Mouse (Mus musculus): ENCODE data around the gene Vwf.
A peak's percentile ranks its signal among the peaks of the same experiment; 100 is the strongest.

The Vwf gene

GRCm38 (mm10) chr6:125540826-125541225 lies 5.7 kb upstream of the Vwf start:
- ATAC-seq (ENCODE audit: insufficient number of reproducible peaks, low FRiP score, low TSS enrichment), result no peak

DNA sequence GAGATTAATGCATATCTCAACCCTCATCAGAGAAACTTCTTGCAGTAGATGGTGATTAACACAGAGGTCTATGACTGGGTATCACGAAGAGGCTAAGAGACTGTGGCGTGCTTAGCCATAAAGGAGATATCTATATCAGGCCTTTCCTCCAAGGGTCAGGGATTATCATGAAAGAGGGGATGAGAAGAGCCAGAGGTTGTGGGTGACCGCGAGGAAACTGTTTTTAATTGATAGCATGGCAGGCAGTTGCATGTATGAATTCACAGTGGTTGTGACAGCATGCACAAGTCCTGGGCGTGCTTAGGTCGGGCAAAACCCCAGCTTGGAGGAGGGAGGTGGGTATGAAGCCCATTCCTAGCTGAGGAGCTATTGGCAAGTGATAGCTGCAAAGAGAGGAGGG lies 5.3 kb upstream of the Vwf start:
- ATAC-seq (ENCODE audit: insufficient number of reproducible peaks, low FRiP score, low TSS enrichment), result no peak

GRCm38 (mm10) chr6:125548406-125548805 lies 1.8 kb downstream of the Vwf start:
- ATAC-seq (ENCODE audit: insufficient number of reproducible peaks, low FRiP score, low TSS enrichment), result no peak

GRCm38 (mm10) chr6:125550172-125550571 lies 3.6 kb downstream of the Vwf start:
- no peak for ATAC-seq (ENCODE audit: insufficient number of reproducible peaks, low FRiP score, low TSS enrichment)

DNA sequence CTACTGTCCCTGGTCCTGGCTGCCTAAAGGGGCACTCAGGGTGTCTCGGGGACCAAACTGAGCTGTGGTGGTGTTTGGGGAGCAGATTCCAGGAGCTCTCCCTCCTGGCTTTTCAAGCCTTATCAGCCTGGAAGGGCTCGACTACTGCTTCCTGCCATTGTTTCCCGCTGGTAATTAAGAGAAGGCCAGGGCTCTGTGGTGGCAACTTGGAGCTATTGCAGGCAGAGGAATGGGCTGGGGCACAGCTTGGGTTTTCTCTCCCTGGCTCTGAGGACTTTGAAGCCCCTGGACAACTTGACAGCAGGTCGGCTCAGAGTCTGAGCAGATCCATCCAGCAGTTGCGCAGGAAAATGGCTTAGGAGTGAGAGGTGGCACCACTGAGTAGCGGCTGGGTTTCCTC lies 6.2 kb downstream of the Vwf start:
- ATAC-seq (ENCODE audit: insufficient number of reproducible peaks, low FRiP score, low TSS enrichment), result no peak

DNA sequence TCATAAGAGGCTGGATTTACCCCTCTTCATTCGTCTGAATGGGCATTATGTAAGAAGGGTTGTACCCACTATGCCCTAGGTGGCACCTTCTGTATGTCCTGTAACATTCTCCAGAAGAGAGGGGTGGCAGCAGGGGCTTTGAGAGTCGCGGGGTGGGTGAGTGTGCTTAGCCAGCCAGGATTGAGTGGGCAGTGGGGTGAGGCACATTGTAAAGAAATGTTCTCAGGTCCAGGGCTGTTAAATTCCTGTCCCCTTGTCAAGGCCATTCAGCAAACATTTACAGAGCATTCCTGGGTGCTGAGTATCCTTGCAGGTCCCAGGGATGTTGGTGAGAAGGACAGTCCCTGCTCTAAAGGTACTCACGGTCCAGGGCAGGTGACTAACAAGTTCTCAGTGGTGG lies 7.0 kb downstream of the Vwf start:
- no peak for ATAC-seq (ENCODE audit: insufficient number of reproducible peaks, low FRiP score, low TSS enrichment)

GRCm38 (mm10) chr6:125558831-125559230 lies 12.3 kb downstream of the Vwf start:
- no peak for ATAC-seq (ENCODE audit: insufficient number of reproducible peaks, low FRiP score, low TSS enrichment)

GRCm38 (mm10) chr6:125561031-125561430 lies 14.5 kb downstream of the Vwf start:
- no peak for ATAC-seq (ENCODE audit: insufficient number of reproducible peaks, low FRiP score, low TSS enrichment)

DNA sequence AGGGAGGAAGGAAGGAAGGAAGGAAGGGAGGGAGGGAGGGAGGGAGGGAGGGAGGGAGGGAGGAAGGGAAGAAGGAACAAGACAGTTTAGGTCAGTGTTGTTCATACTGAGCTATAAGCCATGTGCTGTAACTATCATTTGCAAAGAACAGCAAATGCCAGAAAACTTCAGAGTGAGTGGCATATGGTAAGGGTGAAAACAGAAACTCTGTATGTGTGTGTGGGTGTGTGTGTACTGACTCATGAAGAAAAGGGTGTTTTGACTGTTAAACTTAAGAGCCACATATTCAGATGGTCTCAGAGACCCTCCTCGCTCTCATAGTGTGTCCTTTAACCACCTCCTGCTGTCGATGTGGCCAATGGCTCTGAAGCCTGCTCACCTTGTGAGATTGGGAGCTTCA lies 14.9 kb downstream of the Vwf start:
- no peak for ATAC-seq (ENCODE audit: insufficient number of reproducible peaks, low FRiP score, low TSS enrichment)

DNA sequence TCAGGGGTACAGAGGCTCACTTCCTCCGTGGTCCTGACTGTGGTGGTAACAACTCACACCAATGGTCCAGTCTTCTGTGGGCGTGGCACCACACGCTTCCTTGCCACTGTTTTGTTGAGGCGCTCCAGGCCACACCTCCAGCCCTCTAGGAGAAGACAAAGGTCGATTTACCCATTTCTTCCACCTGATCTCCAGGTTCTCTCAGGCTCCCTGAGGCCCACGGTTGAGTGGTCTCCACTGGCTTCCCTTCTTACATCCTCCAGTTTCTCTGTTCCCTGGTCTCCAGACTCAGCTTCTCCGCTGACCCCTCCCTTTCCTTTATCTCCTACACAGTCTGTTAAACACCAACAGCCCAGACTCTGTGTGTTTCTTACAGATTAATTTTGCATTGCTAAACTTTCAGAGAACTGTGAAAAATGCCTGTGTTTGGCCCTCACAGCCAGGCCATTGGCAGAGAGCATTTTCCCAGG lies 18.3 kb downstream of the Vwf start:
- ATAC-seq (ENCODE audit: insufficient number of reproducible peaks, low FRiP score, low TSS enrichment), result no peak

DNA sequence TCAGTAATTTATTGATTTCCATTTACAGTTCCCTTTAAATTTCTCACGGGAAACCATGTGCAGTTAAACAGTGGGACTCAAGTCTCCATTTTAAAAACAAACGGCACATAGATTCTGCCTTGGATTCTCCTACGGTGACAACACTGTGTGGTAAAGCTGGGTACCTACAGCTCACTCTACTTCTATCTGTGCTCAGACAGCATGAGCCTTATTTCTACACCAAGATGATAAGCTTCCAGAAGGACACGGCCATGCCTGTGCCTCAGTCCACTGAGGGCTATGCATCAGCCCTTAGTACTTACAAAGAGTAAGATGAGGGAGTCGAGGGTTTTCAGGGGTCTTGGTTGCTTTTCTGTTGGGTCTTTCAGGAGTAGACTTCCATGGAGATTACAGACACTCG lies 18.8 kb downstream of the Vwf start:
- ATAC-seq (ENCODE audit: insufficient number of reproducible peaks, low FRiP score, low TSS enrichment), result no peak

- ATAC-seq (ENCODE audit: insufficient number of reproducible peaks, low FRiP score, low TSS enrichment), result no peak
Measured at GRCm38 (mm10) chr6:125566656-125567055, 20.1 kb downstream of the Vwf start.

DNA sequence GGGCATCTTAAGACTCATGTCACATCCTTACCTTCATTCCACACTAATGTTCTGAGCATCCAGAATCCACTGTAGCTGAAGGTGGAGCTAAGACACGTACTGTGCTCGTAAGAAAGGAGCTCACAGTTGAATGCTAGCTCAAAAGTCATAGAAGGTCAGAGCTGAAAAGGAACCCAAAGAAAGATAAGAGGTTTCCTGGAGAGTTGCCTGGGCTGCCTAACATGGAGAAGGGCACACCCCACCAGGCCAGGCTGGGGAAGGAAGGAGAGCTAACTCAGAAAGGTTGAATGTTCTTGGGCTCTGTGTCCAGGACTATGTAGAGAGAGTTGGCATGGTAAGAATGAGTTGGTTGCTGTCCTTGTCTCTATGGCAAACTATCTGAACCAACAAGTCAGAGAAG lies 21.8 kb downstream of the Vwf start:
- ATAC-seq (ENCODE audit: insufficient number of reproducible peaks, low FRiP score, low TSS enrichment), result no peak

- no peak for ATAC-seq (ENCODE audit: insufficient number of reproducible peaks, low FRiP score, low TSS enrichment)
Measured at GRCm38 (mm10) chr6:125572291-125573188, 26.0 kb downstream of the Vwf start.

DNA sequence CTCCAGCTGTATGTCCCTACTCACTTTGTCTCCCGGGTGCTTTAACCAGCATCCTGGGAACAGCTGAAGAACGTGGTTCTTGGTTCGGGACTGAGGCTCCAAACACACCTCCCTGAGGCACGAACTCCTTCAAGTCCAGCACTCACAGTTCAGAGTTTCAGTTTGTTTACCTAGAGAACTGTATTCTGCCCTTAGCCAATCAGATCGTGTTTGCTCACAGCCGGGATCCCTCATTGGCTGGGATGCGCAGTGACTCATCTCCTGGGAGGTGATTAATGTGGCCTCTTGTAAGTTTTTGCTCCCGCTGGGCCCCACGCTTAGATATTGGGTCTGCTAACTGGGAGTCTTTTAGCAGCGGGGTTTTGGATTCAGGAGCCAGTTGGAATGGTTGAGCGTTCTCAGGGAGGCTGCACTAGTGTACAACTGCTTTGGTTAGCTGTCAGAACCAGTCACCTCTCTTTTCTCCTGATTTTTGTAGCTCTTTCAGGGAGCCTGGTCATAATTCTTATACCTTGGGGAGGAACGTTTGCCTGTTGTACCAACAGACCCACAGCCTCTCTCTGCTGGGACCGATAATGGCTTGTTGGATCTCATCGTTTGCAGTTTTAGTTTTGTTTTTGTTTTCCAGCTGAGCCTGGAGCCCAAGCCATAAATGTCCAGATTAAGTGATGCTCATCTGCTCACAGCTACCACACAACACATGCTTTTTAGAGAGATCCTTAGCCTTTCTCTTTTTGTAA lies 26.8 kb downstream of the Vwf start:
- ATAC-seq (ENCODE audit: insufficient number of reproducible peaks, low FRiP score, low TSS enrichment), result no peak

GRCm38 (mm10) chr6:125575080-125575479 lies 28.5 kb downstream of the Vwf start:
- ATAC-seq (ENCODE audit: insufficient number of reproducible peaks, low FRiP score, low TSS enrichment), result no peak

- no peak for ATAC-seq (ENCODE audit: insufficient number of reproducible peaks, low FRiP score, low TSS enrichment)
Measured at GRCm38 (mm10) chr6:125577301-125577700, 30.7 kb downstream of the Vwf start.

DNA sequence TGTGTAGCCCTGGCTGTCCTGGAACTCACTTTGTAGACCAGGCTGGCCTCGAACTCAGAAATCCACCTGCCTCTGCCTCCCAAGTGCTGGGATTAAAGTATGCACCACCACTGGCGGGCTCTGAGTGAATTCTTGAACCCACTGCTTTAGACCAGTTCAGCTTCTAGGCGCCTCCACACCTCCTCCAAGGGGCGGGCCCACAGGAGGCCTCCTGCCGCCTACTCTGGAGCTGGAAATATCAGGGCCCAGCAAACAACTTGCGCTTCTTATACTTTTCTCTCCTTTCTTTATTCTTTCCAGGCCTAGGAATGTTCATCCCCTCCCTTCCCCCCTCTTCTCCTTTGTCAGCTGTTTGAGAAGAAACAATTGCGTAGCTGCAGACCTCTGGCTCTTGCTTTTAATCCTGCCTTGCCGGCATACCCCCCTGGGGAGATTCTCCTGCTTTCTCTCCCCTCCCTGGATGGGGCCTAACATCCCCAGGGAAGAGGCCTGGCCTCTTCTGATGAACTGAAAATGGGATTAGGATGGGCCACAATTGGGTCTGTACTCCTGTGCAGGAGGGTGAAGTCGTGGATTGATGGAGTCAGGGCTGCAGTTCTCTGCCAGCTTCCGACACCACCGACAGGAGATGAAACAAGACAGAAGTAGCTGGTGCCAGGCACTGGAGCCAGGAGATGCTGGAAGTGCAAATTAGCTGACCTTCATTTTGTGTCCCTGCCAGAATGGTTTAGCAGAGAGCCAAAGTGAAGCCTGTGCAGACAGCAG lies 31.5 kb downstream of the Vwf start:
- peak; percentile 90 for ATAC-seq (ENCODE audit: insufficient number of reproducible peaks, low FRiP score, low TSS enrichment)

DNA sequence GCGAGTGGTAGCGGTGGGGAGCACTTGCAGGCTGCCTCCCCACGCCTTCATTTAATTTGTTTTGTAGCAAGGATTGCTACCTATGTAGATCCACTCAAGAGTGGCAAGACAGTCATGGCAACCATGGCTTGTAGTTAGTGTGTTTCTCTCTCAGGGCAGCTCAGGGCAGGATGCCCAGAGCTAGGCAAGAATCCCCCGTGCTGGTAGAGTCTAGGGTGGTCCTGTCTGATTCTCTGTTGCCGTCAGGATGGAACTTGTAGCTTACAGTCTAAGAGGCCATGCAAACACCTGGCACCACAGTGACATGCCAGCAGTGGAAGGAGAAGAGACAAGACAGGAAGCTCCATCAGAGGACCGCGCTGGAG lies 32.1 kb downstream of the Vwf start:
- ATAC-seq (ENCODE audit: insufficient number of reproducible peaks, low FRiP score, low TSS enrichment), result no peak

GRCm38 (mm10) chr6:125579864-125580263 lies 33.3 kb downstream of the Vwf start:
- ATAC-seq (ENCODE audit: insufficient number of reproducible peaks, low FRiP score, low TSS enrichment), result no peak

DNA sequence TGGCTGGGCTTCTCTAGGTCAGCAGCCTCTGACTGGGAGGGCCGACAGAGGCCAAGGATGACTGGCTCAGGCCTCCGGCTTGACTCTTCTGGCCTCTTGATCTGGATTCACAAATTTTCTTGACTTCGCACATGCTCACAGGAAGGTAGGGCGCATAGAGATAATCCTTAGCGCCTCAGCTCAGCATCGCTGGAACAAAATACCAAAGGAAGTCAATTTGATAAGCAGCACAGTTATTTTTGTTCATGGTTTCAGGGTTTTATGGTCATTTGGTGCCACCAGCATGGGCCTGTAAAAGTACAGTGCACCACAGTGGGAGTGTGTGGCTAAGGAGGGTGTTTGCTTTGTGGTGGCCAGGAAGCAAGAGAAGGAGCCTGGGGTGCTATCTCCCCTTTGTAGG lies 37.1 kb downstream of the Vwf start:
- no peak for ATAC-seq (ENCODE audit: insufficient number of reproducible peaks, low FRiP score, low TSS enrichment)

Data from cerebellum, adult (tissue).